Mouse (Mus musculus) thymus, adult 18-20 months (tissue): ENCODE results near the gene Itpr2.

Experiments
- DNase-seq, 2 experiments: peaks; one replicate each; pipeline ENCODE4 v3.0.0; 2022; ENCODE audit warnings: mixed read lengths in 2 of 2

Itpr2 gene

DNA sequence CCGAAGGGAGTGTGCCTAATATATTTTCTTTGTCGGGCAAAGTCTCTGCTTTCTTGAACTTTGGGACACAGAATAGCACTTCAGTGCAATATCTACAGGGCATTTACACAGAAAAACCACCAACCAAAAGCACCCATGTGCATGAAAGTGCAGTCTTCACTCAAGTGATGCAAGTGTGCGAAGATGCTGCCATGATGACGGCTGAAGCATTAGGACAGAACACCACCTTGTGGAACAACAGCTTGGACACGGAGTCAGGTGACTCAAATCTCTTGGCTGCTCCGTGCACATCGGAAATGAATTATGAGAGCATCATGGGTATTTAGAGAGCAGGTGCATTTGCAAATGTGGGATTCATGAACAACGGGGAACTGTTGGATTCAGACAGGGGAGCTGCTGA, 420.4 kb downstream of the Itpr2 start:
- no peak for DNase-seq

DNA sequence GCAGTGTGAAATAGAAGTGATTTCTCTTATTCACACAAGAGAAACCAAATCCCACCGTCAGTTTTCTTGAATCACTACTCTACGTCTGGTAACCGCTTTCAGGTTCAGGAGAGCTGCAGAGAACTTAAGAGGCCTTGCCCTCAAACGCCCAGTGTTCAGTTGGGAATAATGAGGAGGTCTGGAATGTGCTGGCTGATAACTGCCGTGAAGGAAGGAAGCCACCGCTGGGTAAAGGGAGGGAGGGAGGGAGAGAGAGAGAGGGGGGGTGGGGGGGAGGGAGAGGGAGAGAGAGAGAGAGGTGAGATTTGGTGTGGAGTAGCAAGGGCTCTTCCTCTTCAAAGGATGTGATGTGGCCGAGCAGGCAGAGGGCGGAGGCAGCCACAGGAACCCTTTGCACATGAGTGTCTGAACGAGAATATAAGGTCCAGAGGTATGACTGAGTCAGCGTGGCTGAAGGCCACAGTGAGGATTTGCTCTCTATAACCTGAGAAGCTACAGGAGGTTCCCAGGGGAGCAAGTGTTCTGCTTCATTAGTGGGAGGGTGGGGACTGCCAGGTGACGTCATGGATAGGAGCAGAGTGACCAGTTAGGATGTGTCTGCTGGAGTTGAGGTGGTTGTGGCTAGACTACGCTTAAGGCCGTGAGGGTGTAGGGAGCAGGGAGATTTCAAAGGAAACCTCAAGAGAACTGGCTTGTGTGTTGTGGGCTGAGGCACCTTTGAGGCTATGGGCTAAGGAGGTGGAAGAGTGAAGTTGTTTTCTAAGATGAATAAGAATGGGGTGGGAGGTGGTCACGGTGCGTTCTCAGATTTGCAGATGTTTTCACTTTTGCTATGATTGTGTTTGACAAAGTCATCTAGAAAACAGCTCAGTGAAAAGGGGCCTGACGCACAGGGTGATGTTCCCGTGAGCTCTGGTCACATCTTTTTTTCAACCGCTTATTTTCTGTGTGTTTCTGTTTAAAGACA, 421.2 kb downstream of the Itpr2 start:
- peak in 1 of 2 experiments; percentile 24 for DNase-seq

DNA sequence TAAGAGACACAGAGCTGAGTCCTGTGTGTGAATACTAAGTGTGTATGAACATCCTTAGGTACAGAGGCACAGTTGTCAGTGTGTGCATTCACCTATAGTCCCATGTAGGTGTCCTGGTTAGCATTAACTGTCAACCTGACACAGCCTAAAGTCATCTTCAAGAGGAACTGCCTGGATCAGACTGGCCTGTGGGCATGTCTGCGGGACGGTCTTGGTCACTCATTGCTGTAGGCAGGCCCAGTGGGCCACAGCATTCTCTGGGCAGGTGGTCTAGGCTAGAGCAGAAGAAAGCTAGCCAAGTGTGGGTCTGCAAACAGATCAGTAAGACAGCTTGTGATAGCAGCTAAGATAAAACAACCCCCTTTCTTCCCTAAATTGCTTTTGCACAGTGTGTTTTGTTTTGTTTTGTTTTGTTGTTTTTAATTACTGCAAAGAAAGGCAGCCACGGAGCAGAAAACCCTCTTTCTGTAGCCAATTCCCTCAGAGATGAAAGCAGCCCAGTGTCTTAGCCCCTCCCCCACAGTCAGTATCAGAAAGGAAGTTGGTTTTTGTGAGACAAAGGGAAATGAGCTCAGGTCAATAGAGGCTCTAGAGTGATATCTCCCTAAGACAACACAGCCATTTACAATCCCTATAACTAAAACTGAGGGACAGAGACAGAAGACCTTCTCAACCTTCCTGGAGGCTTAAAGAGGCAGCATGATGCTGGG, 422.1 kb downstream of the Itpr2 start:
- peak in 1 of 2 experiments; percentile 24 for DNase-seq

DNA sequence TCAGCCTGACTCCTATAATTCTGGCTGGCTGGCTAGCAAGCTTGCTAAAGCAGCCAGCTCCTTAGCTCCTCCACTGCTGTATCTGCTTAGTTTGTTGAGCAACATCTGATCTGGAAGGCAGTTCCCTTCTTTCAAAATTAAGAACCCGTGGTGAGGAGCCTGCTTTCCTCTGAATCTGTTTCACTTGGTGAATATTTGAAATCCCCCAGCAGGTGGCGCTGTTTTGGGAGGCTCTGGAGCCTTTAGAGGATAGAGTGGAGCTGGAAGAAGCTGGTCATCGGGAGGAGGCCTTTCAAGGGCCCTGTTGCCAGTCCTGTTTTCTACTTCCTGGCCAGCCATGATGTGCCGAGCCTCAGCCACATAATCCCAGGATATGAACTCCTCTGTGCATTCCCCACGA, 422.8 kb downstream of the Itpr2 start:
- peak in 1 of 2 experiments; percentile 29 for DNase-seq

DNA sequence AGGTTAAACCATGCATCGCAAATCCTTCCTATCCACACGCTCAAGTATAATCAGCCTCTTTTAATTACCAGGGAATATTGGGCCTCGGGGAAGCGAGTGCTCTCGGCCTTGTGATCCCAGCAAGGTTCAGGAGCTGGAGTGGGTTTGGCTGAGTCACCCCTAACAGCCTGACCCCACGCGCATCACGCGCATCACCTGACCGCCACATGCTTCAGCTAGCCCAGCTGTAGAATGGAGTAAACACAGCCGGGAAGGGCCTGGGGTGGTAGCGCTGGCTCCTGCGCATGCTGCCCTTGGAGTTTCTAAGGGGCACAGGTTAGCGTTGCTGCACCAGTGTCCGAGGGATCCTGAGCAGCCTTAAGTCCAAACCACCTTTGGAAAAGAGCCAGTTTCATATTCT, 423.9 kb downstream of the Itpr2 start:
- DNase-seq, result no peak

DNA sequence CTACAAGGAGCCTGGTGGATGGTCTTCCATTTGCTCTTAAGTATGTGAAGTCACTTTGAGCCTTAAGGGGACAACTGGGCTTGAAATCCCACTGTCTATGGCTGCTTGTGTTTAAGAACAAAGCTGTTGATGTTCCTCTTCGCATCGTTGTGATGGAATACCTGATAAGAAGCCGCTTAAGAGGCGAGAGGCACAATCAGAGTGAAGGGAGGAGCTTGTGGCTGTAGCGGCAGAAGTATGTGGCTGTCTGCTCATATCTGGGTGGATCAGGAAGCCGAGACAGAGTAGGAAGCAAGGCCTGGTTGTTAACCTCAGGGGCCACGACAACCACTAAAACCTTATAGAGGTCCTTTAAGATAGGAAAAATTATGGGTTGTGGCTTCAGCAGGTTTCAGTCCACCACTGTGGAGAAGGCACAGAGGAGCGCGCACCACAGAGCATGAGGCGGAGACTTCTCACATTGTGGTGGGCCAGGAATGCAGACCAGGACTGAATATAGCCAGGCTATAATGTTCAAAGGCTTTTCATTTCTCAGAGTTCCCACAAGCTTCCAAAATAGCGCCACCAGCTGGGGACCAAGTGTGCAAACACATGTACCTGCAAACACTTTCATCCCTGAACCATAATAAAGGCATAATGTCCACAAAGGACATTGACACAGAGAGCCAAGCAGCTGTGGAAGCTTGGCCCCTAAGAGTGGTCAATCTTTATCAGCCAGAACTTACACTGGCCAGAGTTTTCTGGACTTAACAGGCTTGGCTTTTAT, 424.7 kb downstream of the Itpr2 start:
- DNase-seq, result peak in 1 of 2 experiments; percentile 5

DNA sequence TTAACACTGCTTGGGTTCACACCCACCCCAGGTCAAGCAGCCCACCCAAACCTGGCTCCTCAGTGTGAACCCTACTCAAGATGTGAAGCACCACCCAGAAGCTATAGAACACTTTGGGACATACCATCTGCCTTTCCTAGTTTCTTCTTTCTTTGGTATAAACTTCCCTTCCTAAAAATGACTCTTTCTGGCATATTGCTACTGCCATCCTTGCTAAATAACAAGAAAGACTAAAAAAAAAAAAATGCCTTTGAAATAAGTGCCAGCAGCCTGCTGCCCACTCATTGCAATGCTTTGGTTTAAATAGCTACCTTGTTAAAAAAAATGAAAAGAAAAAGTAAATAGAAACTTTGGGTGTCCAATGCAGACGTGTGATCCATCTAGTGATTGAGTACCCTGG, 429.2 kb downstream of the Itpr2 start:
- DNase-seq, result no peak

DNA sequence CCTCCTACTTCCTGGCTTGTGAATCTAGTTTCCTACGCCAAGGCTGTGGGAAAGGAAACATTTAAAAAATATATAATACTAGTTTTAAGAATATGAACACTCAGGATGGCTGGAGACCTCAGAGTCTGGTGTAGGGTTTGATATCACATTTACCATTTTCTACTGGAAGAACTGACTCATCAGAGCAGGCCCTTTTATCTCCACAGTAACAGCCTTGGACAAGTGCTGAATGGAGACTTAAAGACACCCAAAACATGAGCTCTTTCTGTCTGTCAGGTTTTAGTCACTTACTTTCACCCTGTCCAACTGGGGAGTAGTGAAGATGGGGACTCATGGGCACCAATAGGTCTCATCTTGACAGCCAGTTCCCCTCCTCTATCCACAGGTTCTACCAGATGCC, 430.1 kb downstream of the Itpr2 start:
- DNase-seq, result no peak
